Mouse (Mus musculus): ENCODE data around the gene Hist1h1c.
"Not testable (repeated sequence)": the region's sequence is repeated elsewhere in the genome, so short reads cannot be mapped to it uniquely, and the experiment has no call there.

Hist1h1c gene

GRCm38 (mm10) chr13:23717176-23717575 lies 21.4 kb upstream of the Hist1h1c start:
- no peak for DNase-seq

GRCm38 (mm10) chr13:23717593-23718245 lies 20.9 kb upstream of the Hist1h1c start:
- not testable (repeated sequence) for DNase-seq

- no peak for DNase-seq
These were observed 14.4 kb upstream of the Hist1h1c start for GRCm38 (mm10) chr13:23724239-23724638.

GRCm38 (mm10) chr13:23725213-23725612 lies 13.4 kb upstream of the Hist1h1c start:
- DNase-seq: no peak

GRCm38 (mm10) chr13:23728472-23729191 lies 10.0 kb upstream of the Hist1h1c start:
- DNase-seq: no peak

- DNase-seq: no peak
These were observed 9.4 kb upstream of the Hist1h1c start for GRCm38 (mm10) chr13:23729192-23729525.

- no peak for DNase-seq
These were observed 8.9 kb upstream of the Hist1h1c start for GRCm38 (mm10) chr13:23729706-23730105.

GRCm38 (mm10) chr13:23730479-23730878 lies 8.1 kb upstream of the Hist1h1c start:
- peak; percentile 73 to 90 for DNase-seq

GRCm38 (mm10) chr13:23732156-23732804 lies 6.3 kb upstream of the Hist1h1c start:
- DNase-seq: peak in 1 of 2 experiments; percentile 41

- DNase-seq: no peak
These were observed 1.5 kb upstream of the Hist1h1c start for GRCm38 (mm10) chr13:23737091-23737490.

- no peak for DNase-seq
These were observed 567 bp upstream of the Hist1h1c start for GRCm38 (mm10) chr13:23738041-23738440.

GRCm38 (mm10) chr13:23739069-23739921 lies 687 bp downstream of the Hist1h1c start:
- peak; percentile 97 to 98 for DNase-seq

GRCm38 (mm10) chr13:23739922-23740252 lies 1.3 kb downstream of the Hist1h1c start:
- no peak for DNase-seq

- no peak for DNase-seq
These were observed 1.7 kb downstream of the Hist1h1c start for GRCm38 (mm10) chr13:23740256-23740840.

GRCm38 (mm10) chr13:23740910-23741309 lies 2.3 kb downstream of the Hist1h1c start:
- no peak for DNase-seq

- DNase-seq: no peak
These were observed 3.4 kb downstream of the Hist1h1c start for GRCm38 (mm10) chr13:23742007-23742406.

GRCm38 (mm10) chr13:23743215-23743614 lies 4.6 kb downstream of the Hist1h1c start:
- no peak for DNase-seq

- DNase-seq: no peak
These were observed 5.4 kb downstream of the Hist1h1c start for GRCm38 (mm10) chr13:23743963-23744362.

- no peak for DNase-seq
These were observed 6.1 kb downstream of the Hist1h1c start for GRCm38 (mm10) chr13:23744421-23745380.

- peak; percentile 66 to 86 for DNase-seq
These were observed 7.0 kb downstream of the Hist1h1c start, which contains the start of gene Hist1h3c for GRCm38 (mm10) chr13:23745381-23746161. Hist1h3c (minus strand) TSS chr13:23745602.

All from kidney, adult 8-10 months (tissue).